Mouse (Mus musculus) stomach, embryonic 14.5 days (tissue): ENCODE measurements around the gene Fermt3. TPM values are rescaled to one million over a fixed set of nuclear protein-coding genes. Genes with fewer than 3 reads are reported as not detected.

Source experiments
- ATAC-seq: fragments of 200-750 bp; cut with Nextera tagmentation; 2 replicates; pipeline ENCODE4 v1.8.0; 2017; ENCODE audit warnings: low read depth, moderate TSS enrichment; ENCODE audit not compliant: insufficient number of reproducible peaks, insufficient read depth, low FRiP score
- H3K27ac ChIP-seq: fragments of 300-500 bp; sonication (generic); 2 replicates; pipeline ENCODE4 v1.5.1; 2014; ENCODE audit warnings: mild to moderate bottlenecking, low read length, moderate library complexity, mixed read lengths
- H3K27me3 ChIP-seq: fragments of 300-500 bp; sonication (generic); 2 replicates; pipeline ENCODE4 v1.6.1; 2014; ENCODE audit warnings: low read length, control low read depth, mixed read lengths; ENCODE audit not compliant: control insufficient read depth, insufficient read depth
- H3K36me3 ChIP-seq: fragments of 300-500 bp; sonication (generic); 2 replicates; pipeline ENCODE4 v1.6.1; 2014; ENCODE audit warnings: mild to moderate bottlenecking, control low read depth, low read length, moderate library complexity, mixed read lengths; ENCODE audit not compliant: control insufficient read depth, insufficient read depth
- H3K4me1 ChIP-seq: fragments of 300-500 bp; sonication (generic); 2 replicates; pipeline ENCODE4 v1.6.1; 2014; ENCODE audit warnings: low read length, control low read depth, mixed read lengths; ENCODE audit not compliant: control insufficient read depth, insufficient read depth
- H3K4me2 ChIP-seq: fragments of 300-500 bp; sonication (generic); replicated peaks from 2 replicates; pipeline ENCODE4 v1.6.1; 2014; ENCODE audit warnings: low read depth, low read length, control low read depth
- H3K4me3 ChIP-seq: fragments of 300-500 bp; sonication (generic); 2 replicates; pipeline ENCODE4 v1.5.1; 2014; ENCODE audit warnings: low read depth, low read length, control low read depth
- H3K9ac ChIP-seq: fragments of 300-500 bp; sonication (generic); replicated peaks from 2 replicates; pipeline ENCODE4 v1.6.1; 2014; ENCODE audit warnings: low read depth, mild to moderate bottlenecking, control low read depth, low read length, moderate library complexity, mixed read lengths
- H3K9me3 ChIP-seq: fragments of 300-500 bp; sonication (generic); 2 replicates; pipeline ENCODE4 v1.6.1; 2016; ENCODE audit warnings: low read depth, low read length, control low read depth; ENCODE audit not compliant: control insufficient read depth
- WGBS: fragments of 180-500 bp; shearing (Covaris S2); extraction: QIAGEN DNeasy Blood & Tissue Kit; methylation state at CpG from one replicate; pipeline ENCODE4 v1.1.7; 2014; 5-methylcytosine and 5-hydroxymethylcytosine counted together
- polyA plus RNA-seq: library from polyadenylated mRNA; unstranded; fragments of >200 nt; fragmentation: Nextera tagmentation; extraction: Ambion mirVana; gene quantifications from 2 replicates; pipeline ENCODE4 v1.2.1, GENCODE M21; 2014

The Fermt3 gene
- polyA plus RNA-seq, 1 experiment from 2014 or later: 8.2 TPM

DNA sequence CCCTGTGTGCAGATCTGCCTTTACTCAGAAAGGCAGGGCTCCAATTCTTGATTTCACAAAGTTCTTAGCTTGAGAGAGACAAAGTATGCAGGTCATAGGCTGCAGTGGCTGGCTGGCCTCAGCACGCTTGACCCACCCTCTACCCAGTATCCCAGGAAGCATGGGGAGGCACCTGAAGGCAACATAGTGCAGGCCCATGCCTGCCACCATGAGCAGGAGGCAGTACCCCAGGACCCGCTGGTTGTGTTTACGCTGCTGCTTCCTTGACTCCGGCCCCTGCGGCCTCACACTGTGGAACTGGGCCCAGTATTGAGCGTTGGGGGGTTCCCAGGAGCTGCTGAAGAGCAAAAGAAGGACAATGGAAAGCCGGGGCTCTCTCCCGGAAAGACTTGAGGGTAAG lies 30.0 kb downstream of the Fermt3 start:
- Histone ChIP-seq H3K4me2 (no peak overlapping the region), H3K4me3 (no peak overlapping the region), H3K9me3 (no peaks in the 10 kb centered on the region), H3K27ac (no peak overlapping the region), H3K4me1 (peaks cover 23% of the 10 kb centered on the region), H3K27me3 (no peaks in the 10 kb centered on the region), H3K36me3 (peaks cover 9% of the 10 kb centered on the region; the same call in 1 of the 2 replicates), H3K9ac (no peak overlapping the region)
- ATAC-seq: no peak
- WGBS: 82% methylated on average over 8 of the region's 8 CpGs

DNA sequence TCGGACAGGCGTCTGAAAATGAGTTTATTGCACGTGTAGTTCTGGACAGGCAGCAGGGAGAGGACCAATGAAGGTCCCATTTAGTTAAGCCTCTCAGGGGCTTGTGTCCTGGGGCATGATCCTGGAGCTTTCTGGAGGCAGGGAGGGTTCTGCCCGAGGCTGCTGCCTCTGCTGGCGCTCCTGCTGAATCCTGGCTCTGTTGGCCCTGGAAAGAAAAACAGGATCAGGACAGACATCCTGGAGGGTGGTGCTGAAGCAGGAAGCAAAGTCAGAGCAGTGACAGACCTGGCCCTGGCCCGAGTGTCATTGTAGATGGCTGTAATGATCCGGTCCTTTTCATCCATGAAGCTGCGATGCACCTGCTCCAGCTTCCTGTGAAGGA lies 31.4 kb downstream of the Fermt3 start:
- WGBS: 10% methylated on average over 8 of the region's 8 CpGs
- Histone ChIP-seq H3K4me3 (peak overlapping the region; percentile 80), H3K36me3 (peaks cover 15% of the 10 kb centered on the region; the same call in 1 of the 2 replicates), H3K4me2 (peak overlapping the region; percentile 89), H3K9me3 (no peaks in the 10 kb centered on the region), H3K27me3 (no peaks in the 10 kb centered on the region), H3K4me1 (peaks cover 20% of the 10 kb centered on the region), H3K9ac (peak overlapping the region; percentile 87), H3K27ac (peak overlapping the region; percentile 72; the same call in 1 of the 2 replicates)
- ATAC-seq: no peak

DNA sequence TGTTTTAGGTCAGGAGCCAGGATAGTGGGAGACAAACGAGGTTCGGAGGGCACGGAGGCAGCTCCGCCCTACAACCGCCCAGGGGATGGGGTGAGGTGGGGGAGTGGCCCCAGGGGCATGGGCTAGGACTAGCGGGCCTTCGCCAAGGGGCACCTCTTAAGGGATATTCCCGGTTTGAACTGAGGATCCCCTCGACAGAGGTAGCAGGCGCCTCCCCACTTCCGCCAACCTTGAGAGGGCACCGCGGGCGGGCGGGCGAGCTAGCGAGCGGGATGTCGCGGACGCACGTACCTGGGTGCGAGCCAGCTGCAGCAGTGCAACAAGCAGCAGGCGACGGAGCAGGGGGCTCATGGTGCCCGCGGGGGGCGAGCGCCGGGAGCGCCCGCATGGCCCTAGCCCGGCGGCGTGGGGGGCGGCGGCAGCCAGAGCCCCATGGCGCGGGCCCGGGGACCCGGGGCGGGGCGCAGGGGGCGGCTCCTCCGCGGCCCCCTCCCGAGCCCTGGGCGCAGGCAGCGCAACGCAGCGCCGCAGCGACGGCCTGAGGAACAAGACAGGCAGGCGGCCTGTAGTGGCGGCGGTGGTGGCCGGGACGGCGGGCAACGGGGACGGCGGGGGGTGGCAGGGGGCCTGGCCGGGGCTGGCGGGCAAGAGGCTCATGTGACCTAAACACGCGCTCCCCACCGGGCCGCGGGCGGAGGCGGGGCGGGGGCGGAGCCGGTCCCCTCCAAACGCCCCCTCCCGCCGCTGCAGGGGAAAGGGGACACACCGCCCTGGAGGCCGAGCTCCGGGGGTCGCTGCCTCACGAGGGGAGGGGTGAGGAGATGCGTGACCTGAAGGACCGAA lies 32.0 kb downstream of the Fermt3 start, which contains the start of gene Vegfb:
Gene Vegfb (minus strand): TSS at position 591 of the 843 bp plus-strand sequence.
- peak; percentile 50 for ATAC-seq
- H3K27ac ChIP-seq: peak within 1 kb of the TSS; percentile 72; the same call in 1 of the 2 replicates
- H3K4me3 ChIP-seq: peak within 1 kb of the TSS; percentile 80
- H3K4me2 ChIP-seq: peak within 1 kb of the TSS; percentile 89
- H3K9ac ChIP-seq: peak within 1 kb of the TSS; percentile 87
- H3K9me3 ChIP-seq: no peaks in the 10 kb centered on the region
- no peaks in the 10 kb centered on the region for H3K27me3 ChIP-seq
- H3K4me1 ChIP-seq: peaks cover 18% of the 10 kb centered on the region
- under 1% methylated on average over 78 of the region's 85 CpGs for WGBS
- peaks cover 20% of the 10 kb centered on the region; the same call in 1 of the 2 replicates for H3K36me3 ChIP-seq

DNA sequence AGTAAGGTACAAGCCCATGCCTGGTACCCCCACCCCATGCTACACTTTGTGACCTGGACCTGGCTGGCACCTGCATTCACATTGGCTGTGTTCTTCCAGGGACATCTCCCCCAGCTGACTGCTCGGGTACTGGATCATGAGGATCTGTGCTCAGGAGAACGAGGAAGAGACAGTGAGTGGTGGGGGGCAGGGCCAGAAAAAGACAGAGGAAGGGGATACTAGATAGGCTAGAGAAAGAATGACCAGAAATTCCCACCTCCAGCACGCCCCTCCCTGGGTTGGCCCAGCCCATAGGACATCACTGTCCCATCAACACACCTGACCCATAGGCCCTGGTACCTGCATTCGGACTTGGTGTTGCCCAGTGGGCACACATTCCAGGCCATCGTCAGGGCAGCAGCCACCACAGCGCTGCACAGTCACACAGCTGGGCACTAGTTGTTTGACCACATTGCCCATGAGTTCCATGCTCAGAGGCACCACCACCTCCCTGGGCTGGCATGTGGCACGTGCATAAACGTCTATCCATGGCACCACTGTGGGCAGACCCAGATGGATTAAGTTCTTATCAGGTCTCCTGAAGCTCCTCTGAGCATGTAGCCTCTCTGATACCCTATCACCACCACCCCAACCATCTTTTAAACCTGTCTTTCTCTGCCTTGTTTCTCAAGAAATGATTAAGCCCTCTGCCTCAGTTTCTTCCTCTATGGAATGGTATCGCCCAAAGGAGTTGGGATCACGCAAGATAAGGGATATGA lies 33.1 kb downstream of the Fermt3 start:
- Histone ChIP-seq H3K27me3 (no peaks in the 10 kb centered on the region), H3K36me3 (peaks cover 23% of the 10 kb centered on the region; the same call in 1 of the 2 replicates), H3K9me3 (no peaks in the 10 kb centered on the region), H3K4me1 (peaks cover 18% of the 10 kb centered on the region), H3K4me2 (peak overlapping the region; percentile 89), H3K4me3 (peak overlapping the region; percentile 80), H3K27ac (no peak overlapping the region; the same call in 1 of the 2 replicates), H3K9ac (peak overlapping the region; percentile 87; the same call in 1 of the 2 replicates)
- ATAC-seq: no peak
- 78% methylated on average over 10 of the region's 10 CpGs for WGBS

DNA sequence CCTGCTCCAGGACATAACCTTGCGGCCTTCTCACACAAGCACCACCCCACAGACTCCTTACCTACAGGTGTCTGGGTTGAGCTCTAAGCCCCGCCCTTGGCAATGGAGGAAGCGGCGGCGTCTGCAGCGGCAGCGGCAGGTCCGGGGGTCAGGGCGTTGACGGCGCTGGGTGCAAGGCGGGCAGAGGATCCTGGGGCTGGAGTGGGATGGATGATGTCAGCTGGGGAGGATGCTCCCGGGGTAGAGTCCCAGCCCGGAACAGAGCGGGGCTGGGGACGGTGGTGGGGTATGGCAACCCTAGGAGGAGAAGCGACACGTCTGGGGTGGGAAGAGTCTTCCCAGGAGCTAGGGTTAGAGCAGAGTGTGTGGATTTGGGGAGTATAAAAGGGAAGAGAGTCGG lies 34.0 kb downstream of the Fermt3 start:
- H3K27me3 ChIP-seq: no peaks in the 10 kb centered on the region
- no peak overlapping the region for H3K27ac ChIP-seq
- peaks cover 23% of the 10 kb centered on the region; the same call in 1 of the 2 replicates for H3K36me3 ChIP-seq
- no peak for ATAC-seq
- peaks cover 20% of the 10 kb centered on the region for H3K4me1 ChIP-seq
- H3K9me3 ChIP-seq: no peaks in the 10 kb centered on the region
- no peak overlapping the region for H3K4me3 ChIP-seq
- WGBS: 87% methylated on average over 19 of the region's 19 CpGs
- H3K4me2 ChIP-seq: no peak overlapping the region
- H3K9ac ChIP-seq: no peak overlapping the region

DNA sequence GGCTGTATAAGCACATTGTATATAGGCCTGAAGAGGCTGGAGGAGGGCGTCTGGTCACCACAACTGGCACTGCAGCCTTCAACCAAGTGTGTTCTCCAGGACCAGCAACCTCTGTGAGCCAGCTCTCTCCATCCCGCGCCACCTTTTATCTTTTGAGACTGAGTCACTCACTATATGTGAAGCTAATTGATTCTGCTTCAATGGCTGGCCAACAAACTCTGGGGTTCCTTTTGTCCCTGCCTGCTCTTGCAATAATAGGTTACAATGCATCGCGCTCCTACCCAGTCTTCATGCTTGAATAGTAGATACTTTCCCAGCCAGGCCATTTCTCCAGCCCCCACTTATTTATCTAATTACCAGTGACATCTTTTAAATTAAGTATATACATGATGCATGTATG lies 35.6 kb downstream of the Fermt3 start:
- ATAC-seq: no peak
- H3K9me3 ChIP-seq: no peaks in the 10 kb centered on the region
- 94% methylated on average over 5 of the region's 5 CpGs for WGBS
- H3K27me3 ChIP-seq: no peaks in the 10 kb centered on the region
- H3K4me3 ChIP-seq: no peak overlapping the region
- H3K9ac ChIP-seq: no peak overlapping the region
- no peak overlapping the region for H3K27ac ChIP-seq
- H3K36me3 ChIP-seq: peaks cover 23% of the 10 kb centered on the region; the same call in 1 of the 2 replicates
- H3K4me1 ChIP-seq: peaks cover 28% of the 10 kb centered on the region
- H3K4me2 ChIP-seq: no peak overlapping the region

DNA sequence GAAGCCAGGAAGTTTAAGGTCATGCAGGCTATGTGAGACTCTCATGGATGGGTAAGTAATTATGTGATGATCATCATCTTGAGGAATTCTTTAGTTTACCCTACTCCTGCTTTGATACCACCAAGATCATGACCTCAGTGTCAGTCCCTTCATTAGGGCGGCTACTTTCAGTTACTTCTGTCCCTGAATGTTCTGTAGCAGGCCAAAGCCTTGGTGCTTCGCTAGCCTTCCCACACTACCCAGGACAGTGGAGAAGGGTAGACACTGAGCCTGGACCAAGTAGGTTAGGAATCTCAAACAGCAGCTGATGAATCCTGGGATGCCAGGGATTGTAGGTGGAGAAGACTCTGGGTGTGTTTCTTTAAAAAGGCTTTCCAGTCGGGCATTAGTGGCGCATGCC lies 37.8 kb downstream of the Fermt3 start:
- no peak overlapping the region for H3K27ac ChIP-seq
- H3K4me2 ChIP-seq: peak overlapping the region; percentile 76; the same call in 1 of the 2 replicates
- H3K36me3 ChIP-seq: peaks cover 36% of the 10 kb centered on the region
- 89% methylated on average over 4 of the region's 4 CpGs for WGBS
- H3K4me3 ChIP-seq: 0 out of 2 replicates have a peak overlapping the region, but pooled peaks have one; percentile 67
- peaks cover 26% of the 10 kb centered on the region for H3K4me1 ChIP-seq
- no peaks in the 10 kb centered on the region for H3K27me3 ChIP-seq
- H3K9me3 ChIP-seq: no peaks in the 10 kb centered on the region
- no peak overlapping the region for H3K9ac ChIP-seq
- no peak for ATAC-seq

DNA sequence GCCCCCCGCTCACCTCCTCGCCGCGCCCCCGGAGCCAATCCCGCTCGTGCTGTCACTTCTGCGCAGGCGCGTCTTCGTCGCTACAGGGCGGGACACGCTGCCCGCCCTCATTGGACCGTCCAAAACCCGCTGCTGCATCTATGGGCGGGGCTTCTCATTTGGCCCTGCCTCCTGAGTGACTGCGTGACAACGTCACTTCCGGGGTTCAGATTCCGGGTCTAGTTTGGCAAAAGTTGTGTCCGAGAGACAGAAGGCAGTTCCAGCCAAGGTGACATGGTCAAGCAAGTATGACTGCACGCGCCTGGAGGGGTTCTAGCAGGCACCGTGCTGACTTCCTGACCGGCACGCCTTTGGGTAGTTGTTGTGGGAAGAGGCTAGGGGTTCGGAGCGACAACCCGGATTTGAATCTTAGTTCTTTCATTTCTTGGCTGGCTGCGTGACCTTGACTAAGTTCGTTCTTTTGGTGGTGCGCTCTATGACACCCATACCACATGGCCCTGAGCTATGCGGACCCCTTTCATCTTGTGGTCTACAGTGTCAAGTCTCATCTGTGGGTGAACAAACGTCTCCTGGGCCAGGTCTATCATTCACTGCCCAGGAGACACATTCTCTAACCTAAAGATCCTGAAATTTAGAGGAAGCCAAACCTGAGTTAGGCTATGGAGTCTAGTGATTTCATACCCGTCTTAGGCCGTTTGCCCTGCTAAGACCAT lies 38.7 kb downstream of the Fermt3 start, which contains the start of gene Fkbp2:
Gene Fkbp2 (minus strand): TSS at position 121 of the 713 bp plus-strand sequence.
- peak within 1 kb of the TSS; percentile 82 for H3K27ac ChIP-seq
- WGBS: 2% methylated on average over 38 of the region's 38 CpGs
- no peaks in the 10 kb centered on the region for H3K27me3 ChIP-seq
- H3K4me1 ChIP-seq: peaks cover 30% of the 10 kb centered on the region
- no peaks in the 10 kb centered on the region for H3K9me3 ChIP-seq
- peaks cover 36% of the 10 kb centered on the region for H3K36me3 ChIP-seq
- H3K4me3 ChIP-seq: peak within 1 kb of the TSS; percentile 67
- H3K4me2 ChIP-seq: peak within 1 kb of the TSS; percentile 76
- peak; percentile 88 for ATAC-seq
- peak within 1 kb of the TSS; percentile 60 for H3K9ac ChIP-seq
